Mouse (Mus musculus) C2C12 (cell line): ENCODE results near the gene Brd3.

Source experiments
- CTCF ChIP-seq: IDR thresholded peaks from one replicate; pipeline ENCODE4 v1.5.1; 2011; ENCODE audit not compliant: control insufficient read depth, insufficient read depth, insufficient read length
- MAX ChIP-seq: IDR thresholded peaks from one replicate; pipeline ENCODE4 v1.6.1; 2011; ENCODE audit warnings: mild to moderate bottlenecking, control low read depth
- MYOG ChIP-seq: IDR thresholded peaks from one replicate; pipeline ENCODE4 v1.6.1; 2011; ENCODE audit not compliant: control insufficient read depth, insufficient read length; ENCODE audit errors: extremely low read depth

DNA sequence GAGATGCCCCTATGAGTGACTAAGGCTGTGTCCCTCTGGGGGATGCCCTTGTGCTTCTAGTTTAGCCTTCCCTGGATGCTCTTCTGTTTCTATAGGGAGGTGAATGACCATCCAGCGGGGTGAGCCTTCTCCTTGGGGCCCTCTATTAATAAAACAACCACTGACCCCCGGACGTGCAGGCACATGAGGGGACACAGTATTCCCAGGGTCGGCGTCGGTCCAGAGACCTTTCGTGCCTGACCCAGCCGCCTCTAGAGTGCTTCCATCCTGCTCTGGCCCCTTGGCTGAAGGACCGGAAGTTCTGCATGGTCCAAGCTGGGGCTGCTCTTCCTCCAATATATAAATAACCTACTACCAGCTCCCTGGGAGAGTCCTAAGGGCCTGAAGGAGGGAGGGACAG, 46.8 kb upstream of the Brd3 start:
- TF ChIP-seq CTCF (no peak), MYOG (no peak), MAX (no peak)
